ENCODE assay signal across 9 mouse cellular contexts in genomic region chr1:53909118-53909517, GRCm38 (mm10).
DNase-seq lines count a peak whose midpoint lies in the region; ATAC-seq and TF ChIP-seq lines count a peak whose summit lies in the region.
"Had no signal": no experiment of that assay in that cellular context is flagged by ENCODE, and none has a peak within 500 bp of the region (broad histone marks: within the 10 kb centered on the region; RNA-seq: fewer than 3 reads in every experiment).

No protein-coding gene starts in this region.

- H3K4me1 ChIP-seq in hindbrain, embryonic 11.5 days (replicated peaks; ENCODE audit: control insufficient read depth, insufficient read depth, low read length) = no peaks in the 10 kb centered on the region
- H3K4me1 ChIP-seq in hindbrain, embryonic 10.5 days (replicated peaks) = no peaks in the 10 kb centered on the region
- no peaks in the 10 kb centered on the region for H3K4me1 ChIP-seq in forebrain, postnatal 0 days (ENCODE audit: insufficient read depth)
- 0 out of 2 replicates have a peak, but pooled peaks cover 4% of the 10 kb centered on the region for H3K4me1 ChIP-seq in heart, embryonic 11.5 days (ENCODE audit: control insufficient read depth, insufficient read depth, low read length)

- peak; percentile 73; the same call in 1 of the 2 replicates for ATAC-seq in hindbrain, embryonic 11.5 days (ENCODE audit: low FRiP score)
- ATAC-seq in forebrain, postnatal 0 days = peak; percentile 93
- no peak for ATAC-seq in heart, embryonic 11.5 days (replicated peaks; ENCODE audit: insufficient number of reproducible peaks, low FRiP score, low TSS enrichment)

- peak; percentile 65 for DNase-seq in hindbrain, embryonic 11.5 days (ENCODE audit: low spot score)
- no peak for DNase-seq in hindbrain, embryonic 10.5 days (ENCODE audit: low spot score)
- DNase-seq in 416B (ENCODE audit: low read depth) (peak; percentile 77), MN1 (ENCODE audit: low spot score) (peak; percentile 28)
- DNase-seq in forebrain, postnatal 0 days = peak; percentile 74
- DNase-seq in naive thymus-derived CD4-positive, alpha-beta T cell, adult 2 months (ENCODE audit: low read depth) = peak; percentile 88
- no peak for DNase-seq in urinary bladder, postnatal 14 days (ENCODE audit: low spot score)

- no peaks in the 10 kb centered on the region for H3K27me3 ChIP-seq in hindbrain, embryonic 11.5 days (ENCODE audit: control insufficient read depth, insufficient read depth, low read length)
- H3K27me3 ChIP-seq in hindbrain, embryonic 10.5 days (ENCODE audit: insufficient read depth, poor library complexity, severe bottlenecking) = no peaks in the 10 kb centered on the region
- H3K27me3 ChIP-seq in forebrain, postnatal 0 days (ENCODE audit: insufficient read depth, low read length) = no peaks in the 10 kb centered on the region
- H3K27me3 ChIP-seq in heart, embryonic 11.5 days (ENCODE audit: control insufficient read depth, insufficient read depth, low read length) = no peaks in the 10 kb centered on the region

- no peak overlapping the region for H3K4me3 ChIP-seq in hindbrain, embryonic 11.5 days (ENCODE audit: low read depth, low read length)
- H3K4me3 ChIP-seq in hindbrain, embryonic 10.5 days = no peak overlapping the region
- no peak overlapping the region for H3K4me3 ChIP-seq in forebrain, postnatal 0 days (ENCODE audit: low read depth, low read length)
- H3K4me3 ChIP-seq in heart, embryonic 11.5 days (ENCODE audit: low read depth, low read length) = no peak overlapping the region
- H3K4me3 ChIP-seq: erythroblast, embryonic 14.5 days had no signal

- no peaks in the 10 kb centered on the region for H3K9me3 ChIP-seq in hindbrain, embryonic 11.5 days (ENCODE audit: control insufficient read depth, low read length)
- H3K9me3 ChIP-seq in hindbrain, embryonic 10.5 days = no peaks in the 10 kb centered on the region
- H3K9me3 ChIP-seq in forebrain, postnatal 0 days (ENCODE audit: low read length) = no peaks in the 10 kb centered on the region
- H3K9me3 ChIP-seq in heart, embryonic 11.5 days (replicated peaks; ENCODE audit: control insufficient read depth, low read length) = no peaks in the 10 kb centered on the region

- H3K36me3 ChIP-seq in hindbrain, embryonic 11.5 days (ENCODE audit: control insufficient read depth, insufficient read depth, low read length) = no peaks in the 10 kb centered on the region
- H3K36me3 ChIP-seq in hindbrain, embryonic 10.5 days = no peaks in the 10 kb centered on the region
- no peaks in the 10 kb centered on the region for H3K36me3 ChIP-seq in forebrain, postnatal 0 days (ENCODE audit: insufficient read depth)
- H3K36me3 ChIP-seq in heart, embryonic 11.5 days (ENCODE audit: control insufficient read depth, insufficient read depth, low read length) = no peaks in the 10 kb centered on the region

- TF ChIP-seq CTCF in forebrain, postnatal 0 days (IDR thresholded peaks at IDR 0.05; ENCODE audit: low read depth) = peak; percentile 86

- H3K9ac ChIP-seq in hindbrain, embryonic 11.5 days (ENCODE audit: low read depth, low read length) = no peak overlapping the region
- H3K9ac ChIP-seq in forebrain, postnatal 0 days = no peak overlapping the region
- no peak overlapping the region for H3K9ac ChIP-seq in heart, embryonic 11.5 days (ENCODE audit: low read depth, low read length)

- 21% methylated on average over 3 of the region's 3 CpGs for WGBS in hindbrain, embryonic 11.5 days
- WGBS in hindbrain, embryonic 10.5 days = 33% methylated on average over 3 of the region's 3 CpGs
- WGBS in forebrain, postnatal 0 days = 8% methylated on average over 3 of the region's 3 CpGs
- 20% methylated on average over 3 of the region's 3 CpGs for WGBS in heart, embryonic 11.5 days (ENCODE audit: insufficient replicate concordance)

- H3K4me2 ChIP-seq in hindbrain, embryonic 11.5 days (replicated peaks; ENCODE audit: low read depth, low read length) = no peak overlapping the region
- no peak overlapping the region for H3K4me2 ChIP-seq in forebrain, postnatal 0 days (ENCODE audit: low read depth)
- H3K4me2 ChIP-seq in heart, embryonic 11.5 days = no peak overlapping the region

- no peak overlapping the region for H3K27ac ChIP-seq in hindbrain, embryonic 11.5 days (ENCODE audit: low read depth, low read length)
- no peak overlapping the region for H3K27ac ChIP-seq in hindbrain, embryonic 10.5 days
- no peak overlapping the region for H3K27ac ChIP-seq in forebrain, postnatal 0 days (ENCODE audit: low read depth, low read length)
- H3K27ac ChIP-seq in heart, embryonic 11.5 days (ENCODE audit: low read depth, low read length) = no peak overlapping the region

Comparison
In these comparisons a context has a peak if more than half of its experiments do, and no peak if none do; other contexts are left out.
1. DNase-seq: peak in hindbrain, embryonic 11.5 days (single experiment), 416B (single experiment), MN1 (single experiment), forebrain, postnatal 0 days (single experiment) and naive thymus-derived CD4-positive, alpha-beta T cell, adult 2 months (single experiment); none in hindbrain, embryonic 10.5 days (single experiment) and urinary bladder, postnatal 14 days (single experiment).